Mouse (Mus musculus) MEL (cell line): ENCODE data around the gene Camk1d. TPM values are rescaled to one million over a fixed set of nuclear protein-coding genes. Genes with fewer than 3 reads are reported as not detected.

Experiments
- DNase-seq: peaks from one replicate; pipeline ENCODE4 v3.0.0; 2011; ENCODE audit warnings: low read depth, low spot score
- H3K27ac ChIP-seq: 2 replicates; pipeline ENCODE4 v1.5.1; 2012; ENCODE audit warnings: low read depth, mild to moderate bottlenecking, control low read depth, low read length, moderate library complexity; ENCODE audit not compliant: control insufficient read depth
- H3K27me3 ChIP-seq, 2 experiments: fragments of 150-350 bp in 1 of 2; sonication (generic) in 1 of 2; 2 replicates each; pipeline ENCODE4 v1.6.1; 2012; ENCODE audit warnings: low read length in 2 of 2, mild to moderate bottlenecking in 2 of 2, improper control_type of control experiment in 1 of 2, moderate library complexity in 1 of 2; ENCODE audit not compliant: insufficient read depth in 2 of 2, control insufficient read depth in 1 of 2
- H3K36me3 ChIP-seq, 2 experiments: 2 replicates each; pipeline ENCODE4 v1.6.1; 2012 to 2014; ENCODE audit warnings: low read length in 2 of 2, improper control_type of control experiment in 1 of 2, inconsistent platforms in 1 of 2, mild to moderate bottlenecking in 1 of 2; ENCODE audit not compliant: insufficient read depth in 2 of 2, control insufficient read depth in 1 of 2
- H3K4me1 ChIP-seq, 2 experiments: fragments of 150-350 bp in 1 of 2; sonication (generic) in 1 of 2; 2 replicates each; pipeline ENCODE4 v1.6.1; 2012; ENCODE audit warnings: low read length in 2 of 2, improper control_type of control experiment in 1 of 2, mild to moderate bottlenecking in 1 of 2; ENCODE audit not compliant: insufficient read depth in 2 of 2, control insufficient read depth in 1 of 2
- H3K4me3 ChIP-seq, 2 experiments: fragments of 150-350 bp in 1 of 2; sonication (generic) in 1 of 2; 2 replicates each; pipeline ENCODE4 v1.5.1; 2012; ENCODE audit warnings: low read depth in 2 of 2, low read length in 2 of 2, mild to moderate bottlenecking in 2 of 2, moderate library complexity in 2 of 2, control low read depth in 1 of 2, improper control_type of control experiment in 1 of 2; ENCODE audit not compliant: control insufficient read depth in 1 of 2, insufficient read depth in 1 of 2
- H3K79me2 ChIP-seq: 2 replicates; pipeline ENCODE4 v1.6.1; 2012; ENCODE audit warnings: mild to moderate bottlenecking, low read length, moderate library complexity; ENCODE audit not compliant: control insufficient read depth, poor library complexity, insufficient read depth
- H3K9ac ChIP-seq: 2 replicates; pipeline ENCODE4 v1.6.1; 2012; ENCODE audit warnings: low read depth, mild to moderate bottlenecking, control low read depth, low read length, moderate library complexity; ENCODE audit not compliant: control insufficient read depth, poor library complexity, severe bottlenecking
- H3K9me3 ChIP-seq: fragments of 150-350 bp; sonication (generic); replicated peaks from 2 replicates; pipeline ENCODE4 v1.6.1; 2012; ENCODE audit warnings: mild to moderate bottlenecking, low read length, improper control_type of control experiment, moderate library complexity; ENCODE audit not compliant: insufficient read depth
- CHD2 ChIP-seq: IDR thresholded peaks from 2 replicates; pipeline ENCODE4 v1.6.1; 2011; ENCODE audit warnings: low read length, improper control_type of control experiment
- E2F4 ChIP-seq: IDR thresholded peaks from 2 replicates; pipeline ENCODE4 v1.6.1; 2011; ENCODE audit warnings: low read depth, low read length, improper control_type of control experiment, borderline replicate concordance
- ELF1 ChIP-seq: IDR thresholded peaks from 2 replicates; pipeline ENCODE4 v1.6.1; 2014; ENCODE audit warnings: low read depth, mild to moderate bottlenecking, inconsistent platforms, low read length, improper control_type of control experiment, moderate library complexity
- GABPA ChIP-seq: IDR thresholded peaks from 2 replicates; pipeline ENCODE4 v1.6.1; 2012; ENCODE audit warnings: low read depth, mild to moderate bottlenecking, inconsistent platforms, low read length, improper control_type of control experiment, moderate library complexity
- GATA1 ChIP-seq: IDR thresholded peaks from 2 replicates; pipeline ENCODE4 v1.6.1; 2011; ENCODE audit warnings: low read depth, low read length, improper control_type of control experiment
- JUND ChIP-seq: IDR thresholded peaks from 2 replicates; pipeline ENCODE4 v1.6.1; 2011; ENCODE audit warnings: low read depth, mild to moderate bottlenecking, improper control_type of control experiment, low read length
- KAT2A ChIP-seq: conservative IDR thresholded peaks from 2 replicates; pipeline ENCODE4 v1.6.1; 2012; ENCODE audit warnings: low read depth, low read length, improper control_type of control experiment, inconsistent platforms
- MXI1 ChIP-seq: IDR thresholded peaks from 2 replicates; pipeline ENCODE4 v1.6.1; 2011; ENCODE audit warnings: mild to moderate bottlenecking, low read depth, low read length, improper control_type of control experiment
- MYB ChIP-seq: IDR thresholded peaks from 2 replicates; pipeline ENCODE4 v1.6.1; 2011; ENCODE audit warnings: mild to moderate bottlenecking, low read depth, low read length, improper control_type of control experiment
- SIN3A ChIP-seq: IDR thresholded peaks from 2 replicates; pipeline ENCODE4 v1.6.1; 2012; ENCODE audit warnings: low read length, improper control_type of control experiment, inconsistent platforms
- SMC3 ChIP-seq: IDR thresholded peaks from 2 replicates; pipeline ENCODE4 v1.6.1; 2011; ENCODE audit warnings: low read depth, low read length, improper control_type of control experiment
- TCF12 ChIP-seq: IDR thresholded peaks from 2 replicates; pipeline ENCODE4 v1.6.1; 2014; ENCODE audit warnings: low read depth, mild to moderate bottlenecking, inconsistent platforms, low read length, improper control_type of control experiment, moderate library complexity
- ZC3H11A ChIP-seq: IDR thresholded peaks from 2 replicates; pipeline ENCODE4 v1.6.1; 2012; ENCODE audit warnings: low read depth, mild to moderate bottlenecking, inconsistent platforms, low read length, improper control_type of control experiment
- ZNF384 ChIP-seq: IDR thresholded peaks from 2 replicates; pipeline ENCODE4 v1.6.1; 2012; ENCODE audit warnings: low read depth, mild to moderate bottlenecking, inconsistent platforms, low read length, improper control_type of control experiment
- polyA plus RNA-seq, 2 experiments: library from polyadenylated mRNA; stranded (reverse) in 1 of 2; unstranded in 1 of 2; fragments of >175 nt in 1 of 2; fragments of >200 nt in 1 of 2; gene quantifications; 2 replicates each; pipeline versions ENCODE4 v1.2.1 to v1.2.4; 2012; ENCODE audit warnings: low replicate concordance in 2 of 2, low read depth in 1 of 2; ENCODE audit not compliant: insufficient read length in 2 of 2, insufficient read depth in 1 of 2, missing spikeins in 1 of 2
- total RNA-seq: library from RNA; depleted of rRNA; stranded (reverse); fragments of 300-350 nt; gene quantifications from 2 replicates; pipeline ENCODE4 v1.2.3, GENCODE M21; 2012

Gene Camk1d
- total and polyA plus RNA-seq, 3 experiments, result 2.9 to 4.4 TPM; not detected in 1

- H3K4me3 ChIP-seq, result no peak overlapping the region
These were observed 117.4 kb downstream of the Camk1d start for GRCm38 (mm10) chr2:5596882-5597281.

DNA sequence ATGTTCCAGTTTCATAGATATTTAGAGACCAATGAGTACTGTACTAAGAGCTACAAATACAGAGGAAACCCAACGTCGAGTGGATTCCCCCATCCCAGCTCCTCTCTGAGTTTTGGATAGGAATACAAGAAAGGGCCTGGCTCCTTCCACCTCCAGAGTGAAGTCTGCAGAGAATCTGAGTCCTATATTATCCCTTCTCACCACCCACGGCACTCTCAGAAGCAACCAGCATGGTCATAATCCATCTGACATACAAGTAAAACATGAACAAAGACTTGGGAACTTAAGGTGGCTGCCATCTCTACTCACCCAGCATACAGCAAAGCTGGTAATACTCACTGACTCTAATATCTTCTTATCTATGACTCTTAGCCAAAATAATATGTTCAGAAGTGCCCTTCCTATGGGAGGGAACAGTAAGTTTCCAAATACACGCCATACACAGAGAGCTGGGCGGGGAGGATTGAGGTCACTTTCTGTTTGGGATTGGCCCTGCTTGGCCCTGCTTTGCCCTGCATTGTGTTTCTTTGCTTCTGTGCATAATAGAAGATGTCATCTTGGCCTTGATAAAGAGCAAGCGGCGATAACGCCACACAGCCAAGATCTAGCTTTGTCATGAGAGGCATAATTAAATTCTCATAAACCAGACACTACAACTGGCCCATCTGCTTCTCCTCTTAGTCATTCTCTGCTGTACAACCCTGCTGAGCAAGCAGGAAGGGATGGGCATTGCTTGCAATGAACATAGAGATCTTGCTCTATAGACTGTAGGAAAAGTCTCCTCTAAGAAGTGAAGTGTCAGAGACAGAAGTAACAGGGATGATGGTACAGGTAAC, 118.7 kb downstream of the Camk1d start:
- Histone ChIP-seq H3K27me3 (no peaks in the 10 kb centered on the region), H3K9me3 (no peaks in the 10 kb centered on the region), H3K4me3 (no peak overlapping the region), H3K9ac (no peak overlapping the region), H3K79me2 (no peaks in the 10 kb centered on the region)
- TF ChIP-seq GATA1 (no peak), MYB (no peak), MXI1 (no peak), ZNF384 (no peak), CHD2 (no peak), GABPA (no peak), JUND (no peak), E2F4 (no peak), SMC3 (no peak), KAT2A (no peak), ZC3H11A (no peak), SIN3A (no peak), TCF12 (no peak)
- TF ChIP-seq, all 39 proteins: peak for 0
- Histone ChIP-seq H3K36me3 (peaks cover 0 to 8% of the 10 kb centered on the region in 2 experiments; a peak in 2 of 4 replicates), H3K27ac (no peak overlapping the region), H3K4me1 (peaks cover 0 to 13% of the 10 kb centered on the region in 2 experiments; a peak in 3 of 4 replicates)
- no peak for DNase-seq

More at GRCm38 (mm10) chr2:5596882-5597281, 117.4 kb downstream of the Camk1d start:
- no peaks in the 10 kb centered on the region for H3K27me3 ChIP-seq
- H3K36me3 ChIP-seq, result peaks cover 0 to 8% of the 10 kb centered on the region in 2 experiments; a peak in 2 of 4 replicates
- H3K27ac ChIP-seq, result no peak overlapping the region
- no peaks in the 10 kb centered on the region for H3K79me2 ChIP-seq
- no peaks in the 10 kb centered on the region for H3K9me3 ChIP-seq
- no peak for DNase-seq
- H3K4me1 ChIP-seq, result peaks cover 0 to 13% of the 10 kb centered on the region in 2 experiments; a peak in 3 of 4 replicates
- no peak for TF ChIP-seq ELF1
- no peak overlapping the region for H3K9ac ChIP-seq
